Mouse (Mus musculus): ENCODE data around the gene Fam228a. TPM values are rescaled to one million over a fixed set of nuclear protein-coding genes. Genes with fewer than 3 reads are reported as not detected.
"Not testable (repeated sequence)": the region's sequence is repeated elsewhere in the genome, so short reads cannot be mapped to it uniquely, and the experiment has no call there.

Gene Fam228a
- 0.13 and 0.34 TPM in 2 replicates for polyA plus RNA-seq (2015; fragmentation: Nextera tagmentation; extraction: Ambion mirVana)

DNA sequence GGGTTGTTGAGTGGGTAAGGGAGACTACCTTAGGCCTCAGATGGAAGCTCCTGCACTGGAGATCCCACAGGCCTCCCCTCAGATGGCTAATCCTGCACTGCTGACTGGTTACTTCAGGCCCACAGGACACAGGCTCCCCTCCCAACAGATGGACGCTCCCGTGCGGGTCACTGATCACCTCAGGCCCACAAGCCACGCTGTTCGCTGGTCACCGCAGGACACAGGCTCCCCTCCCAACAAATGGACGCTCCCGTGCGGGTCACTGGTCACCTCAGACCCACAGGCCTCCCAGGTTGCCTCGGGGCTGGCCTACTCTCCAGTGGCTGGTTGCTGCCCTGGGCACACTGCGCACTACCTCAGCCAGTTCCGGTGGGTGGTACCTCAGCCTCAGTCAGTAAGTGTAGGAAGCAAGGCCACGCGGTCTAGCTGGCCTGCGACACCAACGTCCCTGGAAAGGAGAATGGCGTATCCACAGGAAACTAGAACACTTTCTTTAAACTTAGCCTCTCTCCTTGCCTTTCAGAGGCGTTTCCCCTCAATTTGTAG is at the start of gene Fam228a:
TSS of gene Fam228a (minus strand) at position 400 of the 546 bp plus-strand sequence.
- Histone ChIP-seq H3K4me2 (ENCODE audit: low read depth, low read length) (no peak within 1 kb of the TSS), H3K36me3 (ENCODE audit: control insufficient read depth, insufficient read depth, low read length) (no peaks in the 10 kb centered on the region), H3K4me1 (replicated peaks; ENCODE audit: control insufficient read depth, insufficient read depth, low read length) (no peaks in the 10 kb centered on the region), H3K27me3 (ENCODE audit: control insufficient read depth, insufficient read depth, low read depth, low read length) (no peaks in the 10 kb centered on the region), H3K9me3 (ENCODE audit: control insufficient read depth, low read length) (no peaks in the 10 kb centered on the region), H3K27ac (ENCODE audit: low read length) (no peak within 1 kb of the TSS), H3K9ac (ENCODE audit: low read length) (no peak within 1 kb of the TSS), H3K4me3 (ENCODE audit: low read length) (no peak within 1 kb of the TSS)
- ATAC-seq (ENCODE audit: low read depth): no peak
- WGBS: 90% methylated on average over 18 of the region's 18 CpGs

DNA sequence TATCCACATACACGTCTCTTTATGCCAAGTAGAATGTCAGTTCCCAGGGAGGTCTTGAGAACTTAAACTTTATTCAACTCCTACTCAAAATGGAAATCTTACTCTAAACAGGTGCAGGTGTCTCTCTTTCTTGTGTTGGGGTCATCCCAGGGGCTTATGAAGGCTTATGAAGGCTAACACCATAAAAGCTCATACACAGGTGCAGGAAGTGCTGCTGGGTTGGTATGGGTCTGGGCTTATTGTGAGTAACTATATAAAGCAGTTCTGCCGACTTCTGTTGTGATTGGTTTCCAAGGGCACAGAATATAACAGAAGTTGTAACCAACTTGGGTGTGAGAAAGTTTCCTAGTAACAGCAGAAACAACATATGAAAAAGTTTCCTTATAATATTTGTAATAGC is 46.2 kb upstream of the Fam228a start:
- no peak overlapping the region for H3K27ac ChIP-seq (ENCODE audit: low read length)

DNA sequence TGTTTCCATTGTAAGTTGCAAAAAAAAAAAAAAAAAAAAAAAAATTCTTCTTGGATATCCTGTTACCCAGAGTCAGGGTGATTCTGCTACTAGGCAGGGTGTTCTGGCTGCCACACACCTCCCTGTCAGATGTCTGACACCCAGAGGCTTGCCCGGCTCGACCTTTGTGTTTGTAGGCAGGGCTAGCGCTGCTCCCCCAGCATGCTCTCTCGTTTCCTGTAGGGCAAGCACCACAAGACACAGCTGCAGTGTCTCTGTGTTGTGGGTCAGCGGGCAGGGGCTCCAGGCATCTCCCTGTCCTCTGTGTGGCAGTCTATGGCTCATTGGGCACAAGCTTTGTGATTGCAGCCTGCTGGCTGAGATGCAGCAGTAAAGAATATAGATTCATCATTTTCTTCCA is 45.4 kb upstream of the Fam228a start:
- no peak overlapping the region for H3K4me2 ChIP-seq (ENCODE audit: low read depth, low read length)
- H3K27me3 ChIP-seq (ENCODE audit: control insufficient read depth, insufficient read depth, low read depth, low read length): no peaks in the 10 kb centered on the region
- WGBS: 52% methylated on average over 5 of the region's 5 CpGs
- no peak for ATAC-seq (ENCODE audit: low read depth)
- H3K36me3 ChIP-seq (ENCODE audit: control insufficient read depth, insufficient read depth, low read length): no peaks in the 10 kb centered on the region
- H3K9me3 ChIP-seq (ENCODE audit: control insufficient read depth, low read length): no peaks in the 10 kb centered on the region
- H3K4me3 ChIP-seq (ENCODE audit: low read length): no peak overlapping the region
- no peak overlapping the region for H3K27ac ChIP-seq (ENCODE audit: low read length)
- no peak overlapping the region for H3K9ac ChIP-seq (ENCODE audit: low read length)
- H3K4me1 ChIP-seq (replicated peaks; ENCODE audit: control insufficient read depth, insufficient read depth, low read length): no peaks in the 10 kb centered on the region

More for the DNA sequence above, 46.2 kb upstream of the Fam228a start:
- WGBS: 67% methylated on average over 2 of the region's 2 CpGs
- no peak overlapping the region for H3K4me3 ChIP-seq (ENCODE audit: low read length)
- no peak overlapping the region for H3K4me2 ChIP-seq (ENCODE audit: low read depth, low read length)
- no peak for ATAC-seq (ENCODE audit: low read depth)
- H3K4me1 ChIP-seq (replicated peaks; ENCODE audit: control insufficient read depth, insufficient read depth, low read length): no peaks in the 10 kb centered on the region
- H3K36me3 ChIP-seq (ENCODE audit: control insufficient read depth, insufficient read depth, low read length): no peaks in the 10 kb centered on the region
- H3K9me3 ChIP-seq (ENCODE audit: control insufficient read depth, low read length): no peaks in the 10 kb centered on the region
- no peaks in the 10 kb centered on the region for H3K27me3 ChIP-seq (ENCODE audit: control insufficient read depth, insufficient read depth, low read depth, low read length)
- H3K9ac ChIP-seq (ENCODE audit: low read length): no peak overlapping the region

DNA sequence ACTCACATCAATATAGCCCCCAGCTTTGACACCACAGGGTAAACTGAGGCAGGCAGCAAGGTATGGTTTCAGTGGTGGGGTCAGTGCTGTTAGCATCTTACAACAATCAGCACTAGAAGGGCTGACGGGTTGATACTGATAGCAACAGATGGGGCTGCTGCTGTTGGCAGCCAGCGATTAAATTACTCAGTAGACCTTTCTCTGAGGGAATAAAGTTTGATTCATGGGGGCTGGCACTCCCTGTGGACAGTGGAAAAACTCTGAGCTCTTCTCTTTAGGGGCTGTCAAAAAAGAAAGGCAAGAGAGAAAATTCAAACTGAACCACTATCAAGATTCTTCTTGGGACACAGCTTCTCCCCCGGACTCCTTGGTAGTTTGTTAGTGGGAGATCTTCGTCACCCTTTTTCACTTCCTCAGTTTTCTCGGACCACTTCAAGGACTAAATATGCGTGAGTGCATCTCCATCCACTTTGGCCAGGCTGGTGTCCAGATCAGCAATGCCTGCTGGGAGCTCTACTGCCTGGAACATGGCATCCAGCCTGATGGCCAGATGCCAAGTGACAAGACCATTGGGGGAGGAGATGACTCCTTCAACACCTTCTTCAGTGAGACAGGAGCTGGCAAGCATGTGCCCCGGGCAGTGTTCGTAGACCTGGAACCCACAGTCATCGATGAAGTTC is 43.6 kb upstream of the Fam228a start:
- WGBS: 82% methylated on average over 9 of the region's 9 CpGs
- not testable (repeated sequence) for H3K27ac ChIP-seq (ENCODE audit: low read length); H3K9ac ChIP-seq (ENCODE audit: low read length); H3K4me2 ChIP-seq (ENCODE audit: low read depth, low read length); H3K9me3 ChIP-seq (ENCODE audit: control insufficient read depth, low read length); H3K4me3 ChIP-seq (ENCODE audit: low read length); H3K36me3 ChIP-seq (ENCODE audit: control insufficient read depth, insufficient read depth, low read length); ATAC-seq (ENCODE audit: low read depth); H3K4me1 ChIP-seq (replicated peaks; ENCODE audit: control insufficient read depth, insufficient read depth, low read length); H3K27me3 ChIP-seq (ENCODE audit: control insufficient read depth, insufficient read depth, low read depth, low read length)

DNA sequence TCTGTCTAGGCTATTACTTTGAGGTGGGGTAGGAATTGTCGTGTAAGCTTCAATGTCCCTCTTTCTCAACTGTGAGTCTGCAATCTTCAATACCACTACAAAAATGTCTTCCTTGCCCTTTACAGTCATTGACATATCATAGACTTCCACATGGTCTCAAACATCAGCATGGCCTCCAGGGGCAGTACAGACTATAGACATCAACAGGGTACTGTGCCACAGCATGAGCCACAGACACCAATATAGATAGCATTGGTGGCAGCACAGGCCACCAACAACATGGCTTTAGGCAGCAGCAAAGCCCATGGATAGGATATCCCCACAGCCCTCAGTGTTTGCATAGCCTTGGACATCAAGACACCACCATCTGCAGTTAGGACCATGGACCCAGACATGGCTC is 43.0 kb upstream of the Fam228a start:
- no peak overlapping the region for H3K9ac ChIP-seq (ENCODE audit: low read length)
- ATAC-seq (ENCODE audit: low read depth): no peak
- H3K4me1 ChIP-seq (replicated peaks; ENCODE audit: control insufficient read depth, insufficient read depth, low read length): no peaks in the 10 kb centered on the region
- H3K27me3 ChIP-seq (ENCODE audit: control insufficient read depth, insufficient read depth, low read depth, low read length): no peaks in the 10 kb centered on the region
- no peaks in the 10 kb centered on the region for H3K36me3 ChIP-seq (ENCODE audit: control insufficient read depth, insufficient read depth, low read length)
- 81% methylated on average over 1 of the region's 1 CpGs for whole genome bisulfite sequencing
- no peak overlapping the region for H3K4me3 ChIP-seq (ENCODE audit: low read length)
- H3K9me3 ChIP-seq (ENCODE audit: control insufficient read depth, low read length): no peaks in the 10 kb centered on the region
- H3K27ac ChIP-seq (ENCODE audit: low read length): no peak overlapping the region
- no peak overlapping the region for H3K4me2 ChIP-seq (ENCODE audit: low read depth, low read length)

DNA sequence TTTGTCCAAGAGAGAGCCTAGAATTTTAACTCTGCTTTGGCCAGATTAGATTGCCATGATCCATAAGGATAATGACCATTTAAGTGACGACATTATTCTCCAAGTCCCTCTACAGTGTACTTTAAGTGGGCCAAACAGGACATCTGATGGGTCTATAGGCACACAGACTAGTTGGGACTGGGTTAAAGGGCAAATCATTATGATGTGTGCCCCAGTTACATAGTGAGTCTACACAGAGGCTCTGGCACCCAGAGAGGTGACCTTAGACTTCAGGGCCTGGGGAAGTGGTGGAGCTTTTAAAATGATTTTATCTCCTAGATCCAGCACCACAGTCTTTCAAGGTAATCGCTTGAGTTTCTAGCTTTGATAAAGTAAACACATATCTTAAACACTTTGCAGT is 42.0 kb upstream of the Fam228a start:
- WGBS: 52% methylated on average over 2 of the region's 2 CpGs
- Histone ChIP-seq H3K36me3 (ENCODE audit: control insufficient read depth, insufficient read depth, low read length) (no peaks in the 10 kb centered on the region), H3K27ac (ENCODE audit: low read length) (no peak overlapping the region), H3K4me1 (replicated peaks; ENCODE audit: control insufficient read depth, insufficient read depth, low read length) (no peaks in the 10 kb centered on the region), H3K4me2 (ENCODE audit: low read depth, low read length) (no peak overlapping the region), H3K27me3 (ENCODE audit: control insufficient read depth, insufficient read depth, low read depth, low read length) (no peaks in the 10 kb centered on the region), H3K4me3 (ENCODE audit: low read length) (no peak overlapping the region), H3K9ac (ENCODE audit: low read length) (no peak overlapping the region), H3K9me3 (ENCODE audit: control insufficient read depth, low read length) (no peaks in the 10 kb centered on the region)
- ATAC-seq (ENCODE audit: low read depth): no peak

DNA sequence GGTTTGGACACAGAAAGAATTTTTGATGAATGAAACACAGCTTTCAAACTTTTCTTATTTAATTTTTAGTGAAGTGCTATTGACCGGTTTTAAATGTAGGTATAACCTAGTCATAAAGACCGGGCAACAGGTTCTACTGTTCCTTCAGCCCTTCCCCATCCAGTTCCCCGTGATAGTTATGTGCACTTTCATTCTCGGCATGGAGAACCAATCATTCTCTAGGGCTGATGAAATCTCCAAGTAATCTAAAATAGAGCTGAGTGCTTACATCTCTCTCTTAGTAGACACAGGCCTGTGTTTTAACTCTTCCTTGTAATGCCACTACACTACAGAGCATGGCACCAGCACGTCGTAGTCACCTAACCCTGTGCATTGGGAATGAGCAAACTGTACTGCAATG is 39.5 kb upstream of the Fam228a start:
- no peaks in the 10 kb centered on the region for H3K9me3 ChIP-seq (ENCODE audit: control insufficient read depth, low read length)

DNA sequence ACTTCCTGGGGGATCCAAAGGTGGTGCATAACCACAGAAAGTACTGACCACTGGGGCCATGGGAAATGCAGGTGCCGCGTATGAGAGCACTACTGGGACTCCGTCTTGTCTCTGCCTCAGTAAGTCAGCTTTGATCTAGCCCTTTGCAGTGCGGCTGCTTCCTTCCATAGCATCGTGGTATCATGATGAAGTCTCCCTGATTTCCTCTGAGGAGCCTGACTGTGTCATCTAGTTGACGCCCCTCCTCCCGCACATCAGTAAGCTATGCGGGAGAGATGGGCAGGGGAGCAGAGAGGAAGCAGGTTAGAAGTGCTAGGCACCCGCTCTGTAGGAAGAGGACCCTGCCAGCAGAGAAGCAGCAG is 37.3 kb upstream of the Fam228a start:
- Histone ChIP-seq H3K9me3 (ENCODE audit: control insufficient read depth, low read length) (no peaks in the 10 kb centered on the region), H3K4me2 (ENCODE audit: low read depth, low read length) (no peak overlapping the region), H3K27me3 (ENCODE audit: control insufficient read depth, insufficient read depth, low read depth, low read length) (no peaks in the 10 kb centered on the region), H3K4me3 (ENCODE audit: low read length) (no peak overlapping the region), H3K27ac (ENCODE audit: low read length) (no peak overlapping the region), H3K36me3 (ENCODE audit: control insufficient read depth, insufficient read depth, low read length) (no peaks in the 10 kb centered on the region), H3K4me1 (replicated peaks; ENCODE audit: control insufficient read depth, insufficient read depth, low read length) (no peaks in the 10 kb centered on the region), H3K9ac (ENCODE audit: low read length) (no peak overlapping the region)
- 68% methylated on average over 9 of the region's 9 CpGs for WGBS
- no peak for ATAC-seq (ENCODE audit: low read depth)

More for the DNA sequence above, 39.5 kb upstream of the Fam228a start:
- H3K4me1 ChIP-seq (replicated peaks; ENCODE audit: control insufficient read depth, insufficient read depth, low read length): no peaks in the 10 kb centered on the region
- H3K27ac ChIP-seq (ENCODE audit: low read length): no peak overlapping the region
- no peaks in the 10 kb centered on the region for H3K36me3 ChIP-seq (ENCODE audit: control insufficient read depth, insufficient read depth, low read length)
- no peak overlapping the region for H3K9ac ChIP-seq (ENCODE audit: low read length)
- no peak overlapping the region for H3K4me2 ChIP-seq (ENCODE audit: low read depth, low read length)
- no peak overlapping the region for H3K4me3 ChIP-seq (ENCODE audit: low read length)
- H3K27me3 ChIP-seq (ENCODE audit: control insufficient read depth, insufficient read depth, low read depth, low read length): no peaks in the 10 kb centered on the region
- ATAC-seq (ENCODE audit: low read depth): no peak
- WGBS: 78% methylated on average over 6 of the region's 6 CpGs

DNA sequence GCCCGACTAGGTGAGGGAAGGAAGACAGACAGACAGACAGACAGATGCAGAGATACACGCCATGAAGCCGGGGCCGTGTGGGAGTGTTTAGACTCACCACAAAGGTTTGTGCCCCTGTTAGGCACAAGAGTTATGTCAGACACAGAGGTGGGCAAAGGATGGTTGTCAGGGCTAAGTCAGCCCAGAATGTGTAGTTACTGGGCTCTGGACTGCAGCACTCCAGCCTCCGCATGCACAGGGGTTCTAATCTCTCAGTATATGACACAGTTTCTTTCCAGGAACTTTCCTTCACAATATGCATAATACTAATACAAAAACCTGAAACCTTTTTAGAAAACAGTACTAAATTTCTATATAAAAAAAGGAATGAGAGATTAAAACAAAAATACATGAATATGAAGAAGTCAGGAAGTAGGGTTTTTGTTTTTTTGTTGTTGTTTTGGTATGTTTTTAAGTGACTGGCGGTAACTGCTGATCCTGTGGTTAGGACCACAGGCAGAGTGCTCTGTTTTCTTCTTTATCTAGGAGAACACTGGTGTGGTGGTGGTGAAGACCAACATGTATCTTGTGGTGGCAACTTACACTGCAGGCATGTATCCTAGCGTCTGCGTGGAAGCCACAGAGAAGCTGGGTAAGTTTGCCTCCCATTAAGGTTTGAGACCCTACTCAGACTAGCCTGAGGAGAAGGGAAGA is 36.8 kb upstream of the Fam228a start:
- H3K36me3 ChIP-seq (ENCODE audit: control insufficient read depth, insufficient read depth, low read length): no peaks in the 10 kb centered on the region
- H3K27ac ChIP-seq (ENCODE audit: low read length): no peak overlapping the region
- H3K9ac ChIP-seq (ENCODE audit: low read length): no peak overlapping the region
- no peak overlapping the region for H3K4me3 ChIP-seq (ENCODE audit: low read length)
- H3K27me3 ChIP-seq (ENCODE audit: control insufficient read depth, insufficient read depth, low read depth, low read length): no peaks in the 10 kb centered on the region
- ATAC-seq (ENCODE audit: low read depth): no peak
- no peaks in the 10 kb centered on the region for H3K9me3 ChIP-seq (ENCODE audit: control insufficient read depth, low read length)
- H3K4me1 ChIP-seq (replicated peaks; ENCODE audit: control insufficient read depth, insufficient read depth, low read length): no peaks in the 10 kb centered on the region
- WGBS: 87% methylated on average over 8 of the region's 8 CpGs
- no peak overlapping the region for H3K4me2 ChIP-seq (ENCODE audit: low read depth, low read length)

All from lung, embryonic 16.5 days (tissue).